Mouse (Mus musculus) embryonic fibroblast, embryonic 13.5 days (primary cell): Measurements from ENCODE around the gene Mcts2. TPM values are rescaled to one million over a fixed set of nuclear protein-coding genes. Genes with fewer than 3 reads are reported as not detected.

Source experiments
- H3K27ac ChIP-seq: 2 replicates; pipeline ENCODE4 v1.5.1; 2012; ENCODE audit warnings: low read length, control low read depth, inconsistent platforms; ENCODE audit not compliant: insufficient read depth
- H3K4me1 ChIP-seq: 2 replicates; pipeline ENCODE4 v1.6.1; 2011; ENCODE audit warnings: low read length; ENCODE audit not compliant: control insufficient read depth, insufficient read depth
- H3K4me3 ChIP-seq: 2 replicates; pipeline ENCODE4 v1.5.1; 2011; ENCODE audit warnings: mild to moderate bottlenecking, control low read depth, low read length; ENCODE audit not compliant: insufficient read depth
- CTCF ChIP-seq: IDR thresholded peaks from 2 replicates; pipeline ENCODE4 v1.5.1; 2011; ENCODE audit warnings: mild to moderate bottlenecking, control low read depth, low read length, moderate library complexity, borderline replicate concordance; ENCODE audit not compliant: insufficient read depth
- POLR2A ChIP-seq: IDR thresholded peaks from 2 replicates; pipeline ENCODE4 v1.6.1; 2011; ENCODE audit warnings: low read depth, mild to moderate bottlenecking, control low read depth, low read length, moderate library complexity
- polyA plus RNA-seq: library from polyadenylated mRNA; stranded (reverse); fragments of >200 nt; gene quantifications from 2 replicates; pipeline ENCODE4 v1.2.4, GENCODE M21; 2011; ENCODE audit warnings: low read depth; ENCODE audit not compliant: missing spikeins, insufficient read length

Mcts2 gene
- polyA plus RNA-seq, 1 experiment, result 24.5 TPM

- no peak overlapping the region for H3K4me3 ChIP-seq
- TF ChIP-seq POLR2A (no peak), CTCF (no peak)
- no peak overlapping the region for H3K27ac ChIP-seq
- peaks cover 18% of the 10 kb centered on the region for H3K4me1 ChIP-seq
Measured at GRCm38 (mm10) chr2:152679701-152680355, 7.0 kb upstream of the Mcts2 start.

DNA sequence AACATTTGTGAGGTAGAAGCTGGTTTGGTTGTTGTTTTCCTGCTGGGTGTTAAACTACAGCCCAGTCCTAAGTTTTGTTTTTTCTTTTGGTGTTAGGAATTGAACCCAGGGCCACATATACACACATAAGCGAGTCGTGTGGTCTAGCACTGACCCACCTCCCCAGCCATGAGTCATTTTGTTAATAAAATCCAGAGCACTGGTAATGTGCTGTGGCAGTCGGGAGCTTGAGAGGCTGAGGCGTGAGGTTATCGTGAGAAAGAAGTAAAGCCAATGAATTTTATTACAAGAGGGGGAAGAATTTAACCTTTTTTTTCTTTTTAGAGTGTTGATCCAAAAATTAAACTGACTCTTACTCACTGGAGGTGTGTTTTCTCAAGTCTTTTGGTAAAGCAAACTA lies 3.7 kb upstream of the Mcts2 start:
- TF ChIP-seq POLR2A (no peak), CTCF (no peak)
- H3K4me1 ChIP-seq, result peaks cover 8% of the 10 kb centered on the region; the same call in 1 of the 2 replicates
- H3K4me3 ChIP-seq, result no peak overlapping the region

DNA sequence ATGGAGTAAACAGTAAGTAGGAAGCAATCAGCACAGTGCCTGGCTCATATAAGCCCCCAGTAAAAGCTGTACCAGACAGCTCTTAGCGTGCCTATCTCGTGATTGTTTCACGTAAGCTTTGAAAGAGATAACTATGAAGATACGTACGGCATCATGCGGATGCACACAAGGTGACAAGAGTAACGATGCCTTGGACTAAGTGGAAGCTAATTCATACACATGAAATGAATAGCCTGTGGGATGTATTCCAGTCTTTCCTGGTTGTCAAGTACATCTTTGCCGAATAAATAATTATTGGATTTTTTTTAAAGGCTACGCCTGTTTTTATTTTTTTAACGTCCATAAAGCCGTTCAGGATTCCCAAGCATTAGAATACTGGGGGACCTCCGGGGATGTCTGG lies 436 bp upstream of the Mcts2 start:
- H3K4me1 ChIP-seq, result peaks cover 11% of the 10 kb centered on the region; the same call in 1 of the 2 replicates
- TF ChIP-seq POLR2A, result no peak
- no peak for TF ChIP-seq CTCF
- H3K27ac ChIP-seq, result peak overlapping the region; percentile 51; the same call in 1 of the 2 replicates
- H3K4me3 ChIP-seq, result no peak overlapping the region

More for the DNA sequence above, 3.7 kb upstream of the Mcts2 start:
- peak overlapping the region; percentile 77 for H3K27ac ChIP-seq

DNA sequence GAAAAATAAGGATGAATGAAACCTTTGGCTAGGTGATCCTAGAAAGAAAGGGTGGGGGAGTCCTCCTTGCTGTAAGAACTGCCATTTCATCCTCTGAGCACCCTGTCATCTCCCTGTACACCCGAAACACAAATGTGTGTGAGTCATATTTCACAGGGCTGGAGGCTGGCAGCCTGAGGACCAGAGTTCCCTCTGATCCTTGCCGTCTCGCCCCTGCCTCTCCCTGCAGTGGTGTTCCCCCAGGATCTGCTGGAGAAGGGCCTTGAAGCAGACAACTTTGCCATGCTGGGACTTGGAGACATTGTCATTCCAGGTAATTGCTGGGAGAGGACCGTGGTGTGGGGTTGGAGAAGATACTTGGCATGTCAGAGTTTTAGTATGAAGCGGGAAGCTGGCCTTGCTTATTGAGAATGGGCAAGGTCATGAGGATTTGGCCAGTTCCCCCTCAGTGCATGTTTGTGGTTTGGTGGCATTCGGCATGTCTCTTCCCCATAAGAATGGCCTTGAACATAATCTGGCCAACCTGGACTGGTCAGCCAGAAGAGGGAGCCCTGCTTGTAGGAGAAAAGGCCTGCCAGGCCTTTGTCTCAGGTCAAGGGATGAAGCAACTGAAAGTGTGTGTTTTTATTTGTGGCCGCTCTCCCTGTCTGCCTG lies 4.9 kb downstream of the Mcts2 start:
- Histone ChIP-seq H3K4me1 (peaks cover 6% of the 10 kb centered on the region; the same call in 1 of the 2 replicates), H3K27ac (peak overlapping the region; percentile 20; the same call in 1 of the 2 replicates), H3K4me3 (no peak overlapping the region)
- peak; percentile 30; the same call in 1 of the 2 replicates for TF ChIP-seq CTCF
- TF ChIP-seq POLR2A, result no peak

- Histone ChIP-seq H3K4me3 (no peak overlapping the region), H3K4me1 (peaks cover 6% of the 10 kb centered on the region; the same call in 1 of the 2 replicates), H3K27ac (no peak overlapping the region)
- TF ChIP-seq CTCF (peak; percentile 81), POLR2A (no peak)
Measured at GRCm38 (mm10) chr2:152693233-152693632, 6.4 kb downstream of the Mcts2 start.

DNA sequence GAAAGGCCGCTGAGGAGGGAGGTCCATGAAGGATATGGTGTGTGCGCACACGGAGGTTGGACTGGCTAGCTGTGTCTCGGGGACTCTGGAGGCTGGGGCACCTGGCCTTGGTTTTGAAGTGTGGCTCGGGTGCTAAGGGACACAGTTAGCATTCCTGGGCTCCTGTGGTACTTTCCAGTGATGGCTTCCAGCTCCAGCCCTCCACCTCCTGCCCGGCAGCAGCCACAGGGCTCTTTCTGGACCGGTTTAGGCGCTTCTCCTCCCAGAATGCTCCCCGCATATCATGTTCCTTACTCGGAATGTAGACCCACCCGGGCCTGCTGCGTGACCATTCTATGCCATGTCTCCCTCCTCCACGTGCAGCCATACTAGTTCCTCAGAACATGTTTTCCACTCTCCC lies 6.9 kb downstream of the Mcts2 start:
- TF ChIP-seq CTCF (no peak), POLR2A (no peak)
- Histone ChIP-seq H3K4me3 (no peak overlapping the region), H3K4me1 (peaks cover 6% of the 10 kb centered on the region; the same call in 1 of the 2 replicates), H3K27ac (no peak overlapping the region)

GRCm38 (mm10) chr2:152694708-152695107 lies 7.9 kb downstream of the Mcts2 start:
- Histone ChIP-seq H3K4me1 (peaks cover 6% of the 10 kb centered on the region; the same call in 1 of the 2 replicates), H3K4me3 (no peak overlapping the region), H3K27ac (no peak overlapping the region)
- no peak for TF ChIP-seq POLR2A
- TF ChIP-seq CTCF, result no peak

DNA sequence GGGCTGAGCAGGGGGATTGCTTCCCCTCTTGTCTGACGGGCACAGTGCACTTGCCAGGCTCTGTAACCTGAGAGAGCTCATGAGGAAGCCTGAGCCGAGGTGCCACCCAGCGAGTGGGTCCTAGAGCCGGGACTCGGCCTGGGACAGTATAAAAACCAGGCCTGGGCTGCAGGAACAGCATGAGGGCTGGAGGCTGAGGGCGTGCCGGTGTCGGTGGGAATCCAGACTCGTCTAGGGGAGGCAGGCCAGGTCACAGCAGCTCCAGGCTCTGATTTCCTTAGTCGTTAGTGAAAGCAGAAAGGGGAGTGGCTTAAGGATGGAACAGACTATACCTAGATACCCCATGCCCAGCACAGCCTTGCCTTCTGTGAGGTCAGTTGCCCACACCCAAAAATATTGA lies 9.2 kb downstream of the Mcts2 start:
- TF ChIP-seq POLR2A (no peak), CTCF (no peak)
- peaks cover 6% of the 10 kb centered on the region; the same call in 1 of the 2 replicates for H3K4me1 ChIP-seq
- H3K27ac ChIP-seq, result no peak overlapping the region

DNA sequence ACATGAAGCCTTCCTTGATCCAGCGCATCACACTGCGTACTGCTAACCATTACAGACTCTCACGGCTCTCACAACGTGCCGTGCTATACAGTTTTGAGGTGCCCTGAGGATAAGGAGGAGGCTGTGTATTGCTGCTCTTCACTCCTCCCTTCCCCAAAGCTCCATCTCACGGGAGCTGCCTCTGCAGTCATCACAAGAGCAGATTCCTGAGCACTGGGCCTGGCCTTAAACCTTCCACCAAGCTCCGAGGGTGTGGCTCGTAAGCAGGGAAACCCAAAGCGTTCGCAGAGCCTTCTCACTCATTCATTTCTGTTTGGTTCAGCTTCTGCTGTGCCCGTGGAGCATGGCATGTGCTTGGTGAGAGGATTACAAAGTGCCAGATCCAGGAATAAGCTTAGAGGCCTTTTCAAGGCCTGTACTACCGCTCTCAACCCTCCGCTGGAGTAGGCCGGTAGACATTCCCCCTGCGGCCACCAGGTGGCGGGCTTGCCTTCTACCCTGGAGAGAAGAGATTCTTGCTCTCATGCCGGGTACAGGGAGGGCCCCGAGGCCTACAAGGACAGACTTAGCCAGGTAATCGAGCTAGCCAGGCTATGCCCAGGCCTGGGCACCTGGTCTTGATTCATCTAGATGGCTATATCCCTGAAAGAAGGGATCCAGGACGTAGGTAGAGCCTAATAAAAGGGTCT lies 9.8 kb downstream of the Mcts2 start:
- peak overlapping the region; percentile 15; the same call in 1 of the 2 replicates for H3K27ac ChIP-seq
- TF ChIP-seq CTCF (peak; percentile 68), POLR2A (no peak)
- peaks cover 2% of the 10 kb centered on the region; the same call in 1 of the 2 replicates for H3K4me1 ChIP-seq
- H3K4me3 ChIP-seq, result no peak overlapping the region

More for the DNA sequence above, 9.2 kb downstream of the Mcts2 start:
- H3K4me3 ChIP-seq, result no peak overlapping the region
